Mouse (Mus musculus) ES-E14 (cell line): ENCODE measurements around the gene Ctsz. TPM values are rescaled to one million over a fixed set of nuclear protein-coding genes. Genes with fewer than 3 reads are reported as not detected.

Source experiments
- DNase-seq: peaks from one replicate; pipeline ENCODE4 v3.0.0-alpha.2; 2013; ENCODE audit warnings: low read depth, low spot score
- H3K27ac ChIP-seq: 2 replicates; pipeline ENCODE4 v1.5.1; 2012; ENCODE audit warnings: low read depth, mild to moderate bottlenecking, low read length, moderate library complexity, mixed read lengths; ENCODE audit not compliant: poor library complexity, insufficient read depth, severe bottlenecking
- H3K36me3 ChIP-seq: 2 replicates; pipeline ENCODE4 v1.6.1; 2012; ENCODE audit warnings: mild to moderate bottlenecking, low read length, moderate library complexity, mixed read lengths; ENCODE audit not compliant: control insufficient read depth, poor library complexity, insufficient read depth, severe bottlenecking
- H3K4me1 ChIP-seq, 2 experiments: fragments of 150-350 bp in 1 of 2; sonication (generic) in 1 of 2; 2 replicates each; pipeline ENCODE4 v1.6.1; 2012; ENCODE audit warnings: low read length in 2 of 2, mild to moderate bottlenecking in 1 of 2, mixed read lengths in 1 of 2; ENCODE audit not compliant: control insufficient read depth in 2 of 2, insufficient read depth in 2 of 2, poor library complexity in 1 of 2
- H3K4me3 ChIP-seq, 2 experiments: fragments of 150-350 bp in 1 of 2; sonication (generic) in 1 of 2; 2 replicates each; pipeline ENCODE4 v1.5.1; 2012; ENCODE audit warnings: low read length in 2 of 2, low read depth in 1 of 2, mild to moderate bottlenecking in 1 of 2, mixed read lengths in 1 of 2; ENCODE audit not compliant: insufficient read depth in 1 of 2, poor library complexity in 1 of 2, severe bottlenecking in 1 of 2
- H3K9ac ChIP-seq: 2 replicates; pipeline ENCODE4 v1.6.1; 2012; ENCODE audit warnings: low read depth, mild to moderate bottlenecking, low read length, mixed read lengths; ENCODE audit not compliant: poor library complexity, insufficient read depth, severe bottlenecking
- H3K9me3 ChIP-seq: fragments of 150-350 bp; sonication (generic); 2 replicates; pipeline ENCODE4 v1.6.1; 2012; ENCODE audit warnings: low read depth, mild to moderate bottlenecking, low read length; ENCODE audit not compliant: control insufficient read depth, insufficient read depth
- CHD2 ChIP-seq: IDR thresholded peaks from 2 replicates; pipeline ENCODE4 v1.6.1; 2014; ENCODE audit warnings: mild to moderate bottlenecking, low read depth, low read length, inconsistent platforms
- HCFC1 ChIP-seq: IDR thresholded peaks from 2 replicates; pipeline ENCODE4 v1.6.1; 2012; ENCODE audit warnings: low read length, inconsistent platforms, borderline replicate concordance; ENCODE audit not compliant: insufficient read depth
- MAFK ChIP-seq: IDR thresholded peaks from 2 replicates; pipeline ENCODE4 v1.6.1; 2014; ENCODE audit warnings: mild to moderate bottlenecking, low read depth, low read length, inconsistent platforms; ENCODE audit not compliant: insufficient read depth
- ZC3H11A ChIP-seq: IDR thresholded peaks from 2 replicates; pipeline ENCODE4 v1.6.1; 2012; ENCODE audit warnings: low read depth, mild to moderate bottlenecking, inconsistent platforms, low read length, borderline replicate concordance
- ZNF384 ChIP-seq: IDR thresholded peaks from 2 replicates; pipeline ENCODE4 v1.6.1; 2012; ENCODE audit warnings: low read depth, low read length, inconsistent platforms
- in situ Hi-C, 2 experiments: fragments of 600-800 bp; cut with MboI; formaldehyde crosslinking; loops; one replicate each; pipeline ENCODE4 v1.15.1; 2025; ENCODE audit warnings: low sequenced_read_pairs in 2 of 2, inconsistent platforms in 1 of 2; ENCODE audit not compliant: unreplicated experiment in 2 of 2
- total RNA-seq: library from RNA; depleted of rRNA; stranded (reverse); fragments of 300-350 nt; gene quantifications from 2 replicates; pipeline ENCODE4 v1.2.3, GENCODE M21; 2012; rRNA removed

Ctsz gene
- total RNA-seq = 207 and 324 TPM in 2 replicates

GRCm38 (mm10) chr2:174438737-174439449 lies at the start of gene Ctsz:
Ctsz (minus strand) TSS chr2:174439039.
- no peaks in the 10 kb centered on the region for H3K9me3 ChIP-seq
- peak within 1 kb of the TSS; percentile 68 for H3K9ac ChIP-seq
- peaks cover 19% of the 10 kb centered on the region for H3K36me3 ChIP-seq
- peaks cover 0 to 24% of the 10 kb centered on the region in 2 experiments; a peak in 2 of 4 replicates for H3K4me1 ChIP-seq
- in situ Hi-C loops = no loop called here
- no peak within 1 kb of the TSS for H3K27ac ChIP-seq
- H3K4me3 ChIP-seq = peak within 1 kb of the TSS; percentile 48 to 71
- no peak for TF ChIP-seq HCFC1
- no peak for TF ChIP-seq CHD2
- no peak for TF ChIP-seq ZNF384
- TF ChIP-seq MAFK = no peak
- TF ChIP-seq ZC3H11A = no peak
- DNase-seq = peak; percentile 44

GRCm38 (mm10) chr2:174487005-174487404 lies 48.2 kb upstream of the Ctsz start:
- H3K9ac ChIP-seq = no peak overlapping the region
- no peaks in the 10 kb centered on the region for H3K4me1 ChIP-seq
- H3K9me3 ChIP-seq = no peaks in the 10 kb centered on the region
- H3K36me3 ChIP-seq = no peaks in the 10 kb centered on the region
- no peak for TF ChIP-seq ZNF384
- no peak for TF ChIP-seq HCFC1
- no peak overlapping the region for H3K4me3 ChIP-seq
- H3K27ac ChIP-seq = no peak overlapping the region
- in situ Hi-C loops = loop anchor here in 1 of 2 experiments (10.0 kb wide), 1 partner anchor 188 kb away; no protein-coding TSS in a partner anchor
- DNase-seq = no peak

- peaks cover 0 to under 1% of the 10 kb centered on the region in 2 experiments; a peak in 1 of 4 replicates for H3K4me1 ChIP-seq
- H3K4me3 ChIP-seq = no peak overlapping the region
- no peak for TF ChIP-seq ZNF384
- no peak for TF ChIP-seq MAFK
- TF ChIP-seq ZC3H11A = no peak
- no peak for TF ChIP-seq CHD2
- no peak for TF ChIP-seq HCFC1
- H3K9ac ChIP-seq = no peak overlapping the region
- in situ Hi-C loops = no loop called here
- H3K27ac ChIP-seq = no peak overlapping the region
- DNase-seq = no peak
- no peaks in the 10 kb centered on the region for H3K36me3 ChIP-seq
- no peaks in the 10 kb centered on the region for H3K9me3 ChIP-seq
These were observed 39.9 kb upstream of the Ctsz start for GRCm38 (mm10) chr2:174478746-174479145.

- Histone ChIP-seq H3K4me3 (no peak overlapping the region), H3K9me3 (no peaks in the 10 kb centered on the region), H3K4me1 (peaks cover 3 to 4% of the 10 kb centered on the region in 2 experiments; a peak in 1 of 4 replicates), H3K27ac (no peak overlapping the region), H3K36me3 (no peaks in the 10 kb centered on the region), H3K9ac (no peak overlapping the region)
- TF ChIP-seq CHD2 (no peak), ZC3H11A (no peak), HCFC1 (no peak), ZNF384 (no peak), MAFK (no peak)
- in situ Hi-C loops = no loop called here
- DNase-seq = no peak
These were observed 38.9 kb upstream of the Ctsz start for GRCm38 (mm10) chr2:174477543-174478319.
